Mouse (Mus musculus): ENCODE measurements at regions not wholly inside any gene's neighbourhood (a gene's known extent, or its start where the extent isn't known, plus 50 kb on each side); places are given as distances from the start of the nearest gene placed in this dataset.

DNA sequence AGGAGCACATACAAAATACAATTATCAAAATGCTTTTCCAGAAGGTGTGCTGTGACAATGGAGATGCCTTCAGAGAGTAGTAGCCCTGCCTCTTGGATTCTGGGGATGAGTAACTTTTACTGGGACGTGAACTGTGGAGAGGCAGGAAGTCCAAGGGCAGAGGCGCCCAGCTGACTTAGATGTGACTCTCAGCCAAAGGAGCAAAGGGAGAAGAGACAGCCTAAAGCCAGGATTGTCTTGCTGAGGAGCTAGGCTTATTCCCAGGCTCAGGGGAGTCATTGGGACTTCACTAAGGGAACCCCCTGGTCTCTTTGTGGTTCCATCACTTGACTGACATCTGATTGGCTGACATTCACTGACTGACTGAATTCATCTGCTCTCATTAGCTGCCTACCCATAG lies 108.9 kb upstream of the L3mbtl4 start:
- no peak for ATAC-seq (ENCODE audit: extremely low read depth, insufficient number of reproducible peaks, low FRiP score, low TSS enrichment)
- H3K4me2 ChIP-seq = peak overlapping the region; percentile 40; the same call in 1 of the 2 replicates
- H3K4me3 ChIP-seq = no peak overlapping the region
- no peaks in the 10 kb centered on the region for H3K36me3 ChIP-seq
- WGBS = 61% methylated on average over 2 of the region's 2 CpGs
- H3K4me1 ChIP-seq = peaks cover 31% of the 10 kb centered on the region
- no peaks in the 10 kb centered on the region; the same call in 1 of the 2 replicates for H3K27me3 ChIP-seq (replicated peaks)
- H3K9me3 ChIP-seq = no peaks in the 10 kb centered on the region
- H3K9ac ChIP-seq = no peak overlapping the region
- H3K27ac ChIP-seq (replicated peaks) = peak overlapping the region; percentile 72

DNA sequence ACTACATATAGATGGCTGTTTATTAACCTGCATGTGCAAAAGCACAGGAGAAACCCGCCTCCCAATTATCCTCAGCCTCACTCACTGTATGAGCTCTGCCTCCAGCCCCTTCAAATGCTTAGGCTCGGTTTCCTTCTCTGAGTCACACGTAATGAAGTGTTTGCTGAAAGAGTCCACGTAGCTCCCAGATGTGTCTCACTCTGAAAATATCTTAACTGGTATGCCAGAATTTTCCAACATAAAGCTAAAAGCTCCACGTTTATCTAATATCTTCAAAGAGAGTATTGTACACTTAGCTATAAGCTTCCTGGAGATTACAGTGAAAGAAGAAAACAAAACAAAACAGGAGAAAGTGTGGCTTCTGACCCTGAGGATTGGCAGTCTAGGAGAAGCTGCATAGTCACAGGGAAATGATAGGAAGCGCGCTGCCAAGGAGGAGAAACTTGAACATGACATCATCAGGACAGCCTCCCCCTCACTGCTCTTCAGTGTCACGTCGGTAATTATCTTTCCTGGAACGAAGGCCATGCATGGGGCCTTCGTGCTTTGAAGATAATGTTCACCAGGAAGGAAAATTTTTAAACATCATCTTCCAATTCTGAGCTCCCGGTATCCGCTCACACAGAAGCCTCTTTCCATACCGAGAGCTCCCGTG lies 108.3 kb upstream of the L3mbtl4 start:
- Histone ChIP-seq H3K36me3 (no peaks in the 10 kb centered on the region), H3K27me3 (replicated peaks) (no peaks in the 10 kb centered on the region; the same call in 1 of the 2 replicates), H3K4me1 (peaks cover 31% of the 10 kb centered on the region), H3K9me3 (no peaks in the 10 kb centered on the region), H3K4me2 (peak overlapping the region; percentile 40), H3K27ac (replicated peaks) (peak overlapping the region; percentile 72), H3K9ac (no peak overlapping the region), H3K4me3 (no peak overlapping the region)
- WGBS = 22% methylated on average over 15 of the region's 15 CpGs
- peak; percentile 44; the same call in 1 of the 2 replicates for ATAC-seq (ENCODE audit: extremely low read depth, insufficient number of reproducible peaks, low FRiP score, low TSS enrichment)

DNA sequence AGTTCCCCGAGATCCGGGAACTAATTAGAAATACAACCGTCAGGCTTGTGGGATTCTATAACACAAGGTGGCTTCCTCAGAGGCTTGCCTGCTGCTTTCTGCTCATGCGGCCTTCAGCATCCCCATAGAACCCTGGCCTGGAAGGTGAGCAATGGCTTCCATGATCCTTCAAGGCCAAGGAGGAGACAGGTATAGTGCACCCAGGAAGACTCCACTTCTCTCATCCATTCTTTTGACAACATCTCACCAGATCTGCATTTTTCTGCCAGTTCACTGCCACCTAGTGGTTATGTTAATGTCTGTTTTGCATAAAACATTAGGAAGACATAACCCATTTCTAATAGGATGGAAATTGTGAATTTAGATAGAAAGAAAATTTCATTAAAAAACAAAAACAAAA lies 107.2 kb upstream of the L3mbtl4 start:
- H3K4me1 ChIP-seq = peaks cover 31% of the 10 kb centered on the region
- no peak overlapping the region for H3K4me2 ChIP-seq
- ATAC-seq (ENCODE audit: extremely low read depth, insufficient number of reproducible peaks, low FRiP score, low TSS enrichment) = no peak
- no peaks in the 10 kb centered on the region for H3K9me3 ChIP-seq
- no peak overlapping the region for H3K27ac ChIP-seq (replicated peaks)
- no peaks in the 10 kb centered on the region for H3K36me3 ChIP-seq
- H3K27me3 ChIP-seq (replicated peaks) = no peaks in the 10 kb centered on the region; the same call in 1 of the 2 replicates
- 73% methylated on average over 4 of the region's 4 CpGs for WGBS
- H3K4me3 ChIP-seq = no peak overlapping the region
- no peak overlapping the region for H3K9ac ChIP-seq

DNA sequence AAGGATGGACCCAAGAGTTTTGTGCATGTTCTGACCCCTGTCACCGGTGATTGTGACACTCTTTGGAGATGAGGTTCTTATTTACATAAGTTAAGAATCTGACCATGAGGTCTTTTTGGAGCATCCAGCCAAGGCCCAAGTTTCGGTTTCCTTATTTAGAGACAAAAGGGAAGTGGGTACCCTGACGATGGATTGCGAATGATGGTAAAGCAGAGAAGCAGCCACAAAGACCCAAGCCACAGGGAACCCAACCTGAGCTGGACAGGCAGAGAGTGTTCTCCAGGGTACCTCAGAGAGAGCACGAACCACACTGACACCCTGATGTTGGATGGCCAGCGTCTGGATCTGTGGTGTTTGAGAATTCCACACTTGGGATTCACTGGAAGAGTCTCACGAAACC lies 100.8 kb upstream of the L3mbtl4 start:
- Histone ChIP-seq H3K27ac (replicated peaks) (no peak overlapping the region), H3K9me3 (no peaks in the 10 kb centered on the region), H3K27me3 (replicated peaks) (0 out of 2 replicates have a peak, but pooled peaks cover 4% of the 10 kb centered on the region), H3K4me1 (no peaks in the 10 kb centered on the region), H3K36me3 (no peaks in the 10 kb centered on the region), H3K4me2 (no peak overlapping the region), H3K4me3 (no peak overlapping the region), H3K9ac (no peak overlapping the region)
- WGBS = 80% methylated on average over 7 of the region's 7 CpGs
- ATAC-seq (ENCODE audit: extremely low read depth, insufficient number of reproducible peaks, low FRiP score, low TSS enrichment) = no peak

DNA sequence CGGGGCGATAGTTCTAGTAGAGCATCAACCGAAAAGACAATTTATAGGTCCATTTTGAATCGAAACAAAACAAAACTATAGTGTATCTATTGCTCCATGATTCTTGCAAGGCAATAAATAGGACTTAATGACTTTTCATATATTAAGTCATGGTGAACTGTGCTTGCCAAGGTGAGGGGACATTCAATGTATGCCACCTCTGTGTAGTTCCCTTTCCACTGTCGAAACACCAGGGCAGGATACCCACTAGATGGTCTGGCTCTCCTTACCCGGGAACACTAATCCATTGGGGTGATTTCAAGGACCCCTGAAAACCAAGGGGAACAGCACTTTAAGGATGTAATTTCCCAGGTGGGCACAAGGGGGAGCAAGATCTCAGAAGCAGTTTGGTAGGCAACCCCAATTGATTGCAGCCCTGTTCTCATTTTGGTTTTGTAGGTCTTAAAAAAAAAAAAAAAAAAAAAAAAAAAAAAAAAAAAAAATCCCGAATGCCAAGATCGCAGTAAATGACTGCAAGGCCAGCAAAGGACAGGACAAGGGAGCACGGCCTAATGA lies 96.9 kb upstream of the L3mbtl4 start:
- H3K4me3 ChIP-seq = no peak overlapping the region
- H3K27ac ChIP-seq (replicated peaks) = no peak overlapping the region
- no peaks in the 10 kb centered on the region for H3K36me3 ChIP-seq
- 0 out of 2 replicates have a peak, but pooled peaks cover 4% of the 10 kb centered on the region for H3K27me3 ChIP-seq (replicated peaks)
- H3K9ac ChIP-seq = no peak overlapping the region
- no peaks in the 10 kb centered on the region for H3K4me1 ChIP-seq
- 54% methylated on average over 9 of the region's 9 CpGs for WGBS
- no peaks in the 10 kb centered on the region for H3K9me3 ChIP-seq
- no peak for ATAC-seq (ENCODE audit: extremely low read depth, insufficient number of reproducible peaks, low FRiP score, low TSS enrichment)
- no peak overlapping the region for H3K4me2 ChIP-seq

DNA sequence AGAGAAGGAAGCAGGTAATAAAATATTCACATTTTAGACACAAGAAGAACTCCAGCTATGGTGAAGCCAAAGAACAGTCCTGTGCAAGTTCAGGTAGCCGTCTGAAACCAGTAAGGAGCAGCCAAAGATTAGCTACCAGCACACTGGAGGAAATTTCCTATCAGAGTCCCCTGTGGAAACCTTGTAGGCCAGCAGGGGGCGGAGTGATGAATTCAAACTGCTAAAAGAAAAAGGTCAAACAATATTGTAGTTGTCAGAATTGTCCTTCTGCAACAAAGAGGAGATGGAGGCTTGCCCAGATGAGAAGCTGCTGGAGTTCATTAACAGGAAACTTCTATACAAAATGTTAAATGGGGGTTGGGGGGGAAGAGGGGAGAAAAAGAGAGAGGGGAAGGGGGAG lies 95.8 kb upstream of the L3mbtl4 start:
- WGBS = 11% methylated on average over 2 of the region's 2 CpGs
- no peak for ATAC-seq (ENCODE audit: extremely low read depth, insufficient number of reproducible peaks, low FRiP score, low TSS enrichment)
- Histone ChIP-seq H3K9me3 (no peaks in the 10 kb centered on the region), H3K27me3 (replicated peaks) (0 out of 2 replicates have a peak, but pooled peaks cover 4% of the 10 kb centered on the region), H3K27ac (replicated peaks) (no peak overlapping the region), H3K9ac (no peak overlapping the region), H3K36me3 (no peaks in the 10 kb centered on the region), H3K4me3 (no peak overlapping the region), H3K4me2 (no peak overlapping the region), H3K4me1 (no peaks in the 10 kb centered on the region)

DNA sequence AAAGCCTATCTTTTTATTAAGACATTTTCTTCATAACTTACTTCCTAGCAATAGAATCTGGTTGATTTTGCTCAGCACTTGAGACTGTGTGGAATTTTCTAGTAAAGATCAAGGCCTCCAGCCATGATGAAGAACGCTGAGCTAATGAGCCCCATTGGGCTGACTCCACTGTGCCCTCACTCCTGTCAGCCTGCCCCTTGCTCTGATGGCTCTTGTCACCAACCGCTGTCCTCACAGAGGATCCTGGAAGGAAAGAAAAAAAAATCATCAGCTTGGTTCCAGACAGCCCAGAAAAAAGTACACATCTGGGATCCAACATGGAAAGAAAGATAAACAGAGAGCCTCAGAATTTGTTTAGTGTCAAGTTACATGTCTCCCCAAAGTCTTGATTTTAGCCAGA lies 88.2 kb upstream of the L3mbtl4 start:
- Histone ChIP-seq H3K9me3 (peaks cover 2% of the 10 kb centered on the region; the same call in 1 of the 2 replicates), H3K4me3 (no peak overlapping the region), H3K27ac (replicated peaks) (no peak overlapping the region), H3K36me3 (no peaks in the 10 kb centered on the region), H3K9ac (no peak overlapping the region), H3K27me3 (replicated peaks) (no peaks in the 10 kb centered on the region), H3K4me2 (no peak overlapping the region), H3K4me1 (peaks cover 4% of the 10 kb centered on the region; the same call in 1 of the 2 replicates)
- no peak for ATAC-seq (ENCODE audit: extremely low read depth, insufficient number of reproducible peaks, low FRiP score, low TSS enrichment)
- 37% methylated on average over 2 of the region's 2 CpGs for WGBS

DNA sequence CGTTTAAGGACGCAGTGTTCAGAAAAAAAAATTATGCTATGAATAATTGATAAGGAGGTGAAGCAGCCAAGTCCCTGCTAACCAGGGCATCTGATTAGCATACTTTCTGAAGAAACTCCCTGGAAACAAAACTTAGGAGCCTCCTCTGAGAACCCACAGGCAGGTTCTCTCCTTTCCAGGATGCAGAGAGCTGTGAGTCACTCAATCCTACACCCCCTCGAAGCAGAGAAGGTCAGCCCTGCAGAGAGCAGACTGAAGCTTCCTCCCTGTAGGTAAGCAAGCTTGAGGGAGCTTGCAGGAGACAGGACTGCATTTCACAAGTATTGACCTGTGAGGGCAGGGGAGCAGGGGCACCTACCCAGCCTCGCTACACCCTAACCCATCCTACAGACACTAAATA lies 83.7 kb upstream of the L3mbtl4 start:
- Histone ChIP-seq H3K4me1 (peaks cover 2% of the 10 kb centered on the region; the same call in 1 of the 2 replicates), H3K36me3 (no peaks in the 10 kb centered on the region), H3K27ac (replicated peaks) (no peak overlapping the region), H3K27me3 (replicated peaks) (no peaks in the 10 kb centered on the region), H3K4me2 (no peak overlapping the region), H3K9ac (no peak overlapping the region), H3K9me3 (peaks cover 7% of the 10 kb centered on the region; the same call in 1 of the 2 replicates), H3K4me3 (no peak overlapping the region)
- ATAC-seq (ENCODE audit: extremely low read depth, insufficient number of reproducible peaks, low FRiP score, low TSS enrichment) = no peak
- WGBS = 75% methylated on average over 4 of the region's 4 CpGs

DNA sequence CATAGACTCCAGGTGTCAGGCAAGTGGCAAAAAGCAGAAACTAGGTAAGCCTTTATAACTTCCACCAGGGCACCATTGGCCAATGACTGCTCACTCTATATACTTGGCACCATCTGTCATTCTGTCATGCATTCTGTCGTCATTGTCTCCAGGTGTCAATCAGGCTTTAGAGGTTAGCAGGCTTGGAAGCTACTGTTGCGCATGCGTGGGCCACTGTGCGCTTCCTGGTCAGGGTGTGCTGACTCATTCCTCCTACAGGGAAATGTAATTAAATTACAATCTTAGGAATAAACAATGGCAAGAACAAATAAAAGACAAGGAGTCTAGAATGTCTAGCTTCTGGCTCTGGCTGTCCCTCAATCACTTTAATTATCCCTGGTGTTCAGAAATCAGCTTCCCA lies 68.1 kb upstream of the L3mbtl4 start:
- 84% methylated on average over 4 of the region's 4 CpGs for WGBS
- H3K4me1 ChIP-seq = peaks cover 3% of the 10 kb centered on the region; the same call in 1 of the 2 replicates
- ATAC-seq (ENCODE audit: extremely low read depth, insufficient number of reproducible peaks, low FRiP score, low TSS enrichment) = no peak
- no peak overlapping the region for H3K9ac ChIP-seq
- no peak overlapping the region for H3K4me3 ChIP-seq
- H3K36me3 ChIP-seq = no peaks in the 10 kb centered on the region
- no peaks in the 10 kb centered on the region for H3K9me3 ChIP-seq
- H3K27me3 ChIP-seq (replicated peaks) = no peaks in the 10 kb centered on the region
- H3K4me2 ChIP-seq = no peak overlapping the region
- no peak overlapping the region for H3K27ac ChIP-seq (replicated peaks)

DNA sequence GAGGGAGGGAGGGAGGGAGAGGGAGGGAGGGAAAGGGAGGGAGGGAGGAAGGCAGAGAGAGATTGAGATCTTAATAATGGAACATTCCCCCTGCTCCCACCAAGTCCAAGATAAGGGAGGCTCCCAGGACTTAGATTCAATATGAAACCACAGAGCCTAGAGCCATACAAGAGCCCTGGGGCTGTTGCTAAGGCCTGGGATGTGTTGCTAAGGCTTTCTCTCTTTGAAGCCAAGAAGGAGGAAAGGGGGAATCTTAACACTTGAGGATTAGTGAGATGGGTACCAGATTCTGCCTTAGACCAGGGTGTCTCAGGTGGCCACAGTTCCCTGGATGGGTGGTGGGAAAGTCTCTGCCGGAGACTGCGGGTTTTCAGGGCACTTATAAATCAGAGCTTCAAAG lies 64.8 kb upstream of the L3mbtl4 start:
- no peak overlapping the region for H3K9ac ChIP-seq
- WGBS = 29% methylated on average over 2 of the region's 2 CpGs
- H3K4me1 ChIP-seq = peaks cover 8% of the 10 kb centered on the region; the same call in 1 of the 2 replicates
- no peak for ATAC-seq (ENCODE audit: extremely low read depth, insufficient number of reproducible peaks, low FRiP score, low TSS enrichment)
- H3K9me3 ChIP-seq = no peaks in the 10 kb centered on the region
- H3K4me3 ChIP-seq = no peak overlapping the region
- no peaks in the 10 kb centered on the region for H3K27me3 ChIP-seq (replicated peaks)
- H3K4me2 ChIP-seq = no peak overlapping the region
- no peak overlapping the region for H3K27ac ChIP-seq (replicated peaks)
- no peaks in the 10 kb centered on the region for H3K36me3 ChIP-seq

DNA sequence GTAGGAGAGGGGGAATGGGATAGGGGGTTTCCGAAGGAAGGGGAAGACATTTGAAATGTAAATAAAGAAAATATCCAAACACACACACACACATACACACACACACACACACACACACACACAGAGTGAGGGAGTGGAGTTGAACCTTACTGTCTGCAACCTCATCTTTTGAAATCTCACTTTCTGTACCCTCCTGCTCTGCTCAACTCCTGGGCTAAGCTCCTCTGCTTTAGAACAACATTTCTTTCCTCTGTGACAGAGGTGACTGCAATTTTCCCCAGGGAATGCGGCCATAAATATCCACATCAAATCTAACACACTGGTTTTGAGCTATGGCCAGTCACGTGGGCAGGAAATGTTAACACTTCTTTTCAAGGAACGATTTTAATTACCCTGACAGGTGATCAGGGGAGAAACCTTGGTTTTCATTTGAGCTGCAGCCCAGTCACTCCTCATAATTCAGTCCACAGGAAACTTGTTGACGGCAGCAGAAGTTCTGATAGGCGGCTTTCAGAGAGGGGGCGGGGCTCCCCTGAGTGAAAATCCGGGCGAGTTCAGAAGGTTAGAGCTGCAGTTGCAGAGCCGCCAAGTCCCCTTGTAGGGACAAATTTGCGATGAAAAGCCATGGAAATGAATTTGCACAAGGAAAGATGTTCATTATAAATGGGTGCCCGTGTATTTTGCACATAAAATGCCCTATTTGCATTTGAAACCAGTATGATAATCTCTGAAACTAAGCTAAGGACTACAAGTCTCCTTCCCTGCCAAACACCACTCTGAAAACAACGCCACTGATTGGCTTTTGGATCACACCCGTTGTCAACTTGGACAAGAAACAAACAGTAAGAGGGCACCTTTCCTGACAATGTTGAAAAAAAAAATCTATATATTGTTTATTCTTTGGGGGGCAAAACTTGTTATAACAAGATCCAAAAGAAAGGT lies 63.0 kb upstream of the L3mbtl4 start:
- H3K36me3 ChIP-seq = no peaks in the 10 kb centered on the region

More for the DNA sequence above, 63.0 kb upstream of the L3mbtl4 start:
- no peak for ATAC-seq (ENCODE audit: extremely low read depth, insufficient number of reproducible peaks, low FRiP score, low TSS enrichment)
- Histone ChIP-seq H3K4me1 (peaks cover 8% of the 10 kb centered on the region; the same call in 1 of the 2 replicates), H3K4me2 (peak overlapping the region; percentile 57), H3K27ac (replicated peaks) (no peak overlapping the region), H3K27me3 (replicated peaks) (no peaks in the 10 kb centered on the region), H3K9me3 (no peaks in the 10 kb centered on the region), H3K9ac (peak overlapping the region; percentile 53; the same call in 1 of the 2 replicates), H3K4me3 (peak overlapping the region; percentile 26)
- 17% methylated on average over 14 of the region's 14 CpGs for WGBS
